Mouse (Mus musculus) v-Abl transformed pro-B cells (cell line): Measurements from ENCODE around the gene Bmp3.

Source experiments
- in situ Hi-C, 2 experiments: fragments of 400-800 bp; cut with MboI; formaldehyde crosslinking; loops; one replicate each; pipeline ENCODE4 v1.15.1; 2025; ENCODE audit not compliant: unreplicated experiment in 2 of 2

The Bmp3 gene

DNA sequence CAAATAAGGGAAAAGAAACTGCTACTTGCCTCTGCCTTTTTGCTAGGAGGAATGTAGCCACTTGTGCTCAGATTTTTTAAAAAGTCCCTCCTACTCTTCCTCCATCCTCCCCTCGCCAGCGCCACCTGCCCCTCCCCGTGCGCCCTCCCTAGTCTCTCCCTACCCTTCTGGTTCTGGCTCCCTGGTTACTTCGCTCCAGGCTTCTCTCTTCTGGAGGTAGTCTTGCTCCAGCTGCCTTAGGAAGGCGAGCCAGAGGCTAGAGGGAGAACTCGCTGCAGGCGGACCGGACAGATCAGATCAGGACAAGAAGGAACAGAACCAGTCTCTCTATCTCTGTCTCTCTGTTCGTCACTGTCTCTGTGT is at the start of gene Bmp3:
Gene Bmp3 (plus strand): TSS at position 152 of the 363 bp plus-strand sequence.
- in situ Hi-C loops: loop anchor here in 1 of 2 experiments (25.0 kb wide), 3 partner anchors 517 to 1992 kb away; partner anchors contain the start of gene Cfap299

DNA sequence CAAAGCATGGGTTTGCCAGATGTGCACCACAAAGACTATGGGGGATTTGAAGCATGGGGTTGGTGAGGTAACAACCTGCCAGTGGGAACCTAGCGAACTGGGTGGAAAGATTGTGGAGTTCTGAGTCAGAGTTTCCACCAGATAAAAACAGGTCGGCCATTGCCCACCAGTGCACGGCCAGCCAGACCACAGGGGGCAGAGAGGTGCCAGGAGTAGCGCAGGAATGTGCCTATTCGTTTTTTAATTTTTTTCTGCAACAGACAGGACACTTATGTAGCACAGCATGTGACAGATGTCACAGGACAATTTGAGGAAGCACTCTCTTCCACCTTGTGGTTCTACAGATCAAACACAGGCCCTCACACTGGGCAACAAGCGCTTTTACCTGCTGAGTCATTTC is 49.5 kb upstream of the Bmp3 start:
- in situ Hi-C loops: no loop called here

DNA sequence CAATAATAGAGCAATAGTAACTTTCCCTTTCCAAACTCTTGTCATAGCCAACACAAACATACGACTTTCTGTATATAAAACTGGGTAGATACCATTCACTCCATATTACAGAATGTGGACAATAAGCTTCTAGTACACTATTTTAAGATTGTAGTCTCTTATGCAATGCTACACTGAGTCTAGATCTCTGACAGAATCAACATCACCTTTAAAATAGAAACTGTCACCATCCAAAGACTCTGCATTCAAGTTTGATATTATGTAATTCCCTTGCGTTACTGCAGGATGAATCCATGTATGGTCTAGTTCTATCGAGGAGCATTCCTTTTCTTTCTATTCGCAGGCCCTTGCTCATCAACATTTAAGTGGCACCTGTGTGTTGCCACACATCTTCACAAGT is 47.7 kb upstream of the Bmp3 start:
- in situ Hi-C loops: no loop called here

DNA sequence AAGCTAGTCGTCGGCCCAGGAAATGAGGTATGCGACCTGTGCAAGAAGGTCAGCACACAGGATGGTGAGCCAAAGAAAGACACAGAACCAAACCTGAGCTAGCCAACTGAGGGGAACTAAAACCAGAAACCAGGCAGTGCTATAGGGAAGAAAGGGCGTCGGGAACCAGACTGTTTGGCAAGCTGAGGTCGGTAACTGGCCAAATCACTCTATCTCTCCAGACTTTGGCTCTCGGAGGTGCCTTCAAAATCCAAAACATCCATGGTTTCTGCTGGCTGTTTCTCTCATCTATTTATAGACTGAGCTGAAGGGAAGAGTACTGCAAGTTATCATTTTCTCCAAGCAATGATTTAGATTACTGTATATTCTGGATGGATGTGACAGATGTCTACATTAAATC is 47.2 kb upstream of the Bmp3 start:
- in situ Hi-C loops: no loop called here

DNA sequence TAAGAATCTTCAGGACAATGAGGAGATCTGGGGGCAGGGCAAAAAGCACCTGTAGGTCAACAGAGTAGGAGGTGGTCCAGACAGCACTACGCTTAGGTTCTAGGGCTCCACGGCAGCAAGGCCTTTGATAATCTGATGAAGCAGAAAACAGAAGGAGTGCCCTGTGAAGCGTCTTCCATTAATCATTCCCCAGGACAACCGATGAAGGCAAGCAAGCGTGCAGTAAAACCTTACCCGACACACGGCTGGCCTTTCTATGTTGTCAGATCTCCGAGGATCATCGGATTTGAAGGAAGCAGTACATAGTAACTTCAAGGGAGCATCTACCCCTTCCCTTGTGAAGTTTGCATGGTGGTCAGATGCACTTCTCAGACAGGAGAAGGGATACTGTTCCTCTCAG is 46.3 kb upstream of the Bmp3 start:
- in situ Hi-C loops: no loop called here

DNA sequence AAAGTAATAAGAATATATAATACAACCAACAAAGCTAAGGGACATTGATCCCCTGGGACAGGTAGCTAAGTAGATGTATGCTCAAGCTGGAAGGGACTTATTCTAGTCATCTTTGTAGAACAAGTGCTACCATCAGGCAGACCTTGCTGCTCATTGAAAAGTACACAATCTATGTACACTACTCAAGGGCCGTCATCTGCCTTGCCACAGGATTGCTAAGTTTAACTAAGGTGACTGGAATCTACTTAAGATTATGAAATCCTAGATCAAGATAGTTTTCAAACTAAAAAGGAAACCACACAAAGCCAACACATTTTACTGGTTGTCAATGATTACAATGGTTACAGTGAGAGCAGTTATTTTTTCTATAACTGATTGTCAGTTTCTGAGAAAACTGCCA is 41.8 kb upstream of the Bmp3 start:
- in situ Hi-C loops: no loop called here

DNA sequence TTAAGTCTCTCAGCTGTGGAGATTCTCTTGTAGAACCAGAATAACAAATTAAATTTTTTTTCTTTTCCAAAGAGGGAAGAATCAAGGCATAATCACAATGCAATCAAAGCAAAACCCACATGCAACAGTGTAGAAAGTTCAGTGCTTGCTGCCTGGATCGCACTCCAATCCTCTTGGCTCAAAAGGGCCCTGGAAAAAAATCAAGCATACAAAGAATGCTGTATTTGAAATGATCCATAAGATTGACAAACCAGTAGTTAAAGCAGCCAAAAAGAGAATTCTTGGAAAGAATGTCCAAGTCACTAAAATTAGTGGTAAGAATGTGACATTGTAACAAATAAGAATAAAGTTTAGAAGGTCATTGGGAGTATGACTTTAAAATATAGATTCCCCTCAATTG is 38.9 kb upstream of the Bmp3 start:
- in situ Hi-C loops: no loop called here

DNA sequence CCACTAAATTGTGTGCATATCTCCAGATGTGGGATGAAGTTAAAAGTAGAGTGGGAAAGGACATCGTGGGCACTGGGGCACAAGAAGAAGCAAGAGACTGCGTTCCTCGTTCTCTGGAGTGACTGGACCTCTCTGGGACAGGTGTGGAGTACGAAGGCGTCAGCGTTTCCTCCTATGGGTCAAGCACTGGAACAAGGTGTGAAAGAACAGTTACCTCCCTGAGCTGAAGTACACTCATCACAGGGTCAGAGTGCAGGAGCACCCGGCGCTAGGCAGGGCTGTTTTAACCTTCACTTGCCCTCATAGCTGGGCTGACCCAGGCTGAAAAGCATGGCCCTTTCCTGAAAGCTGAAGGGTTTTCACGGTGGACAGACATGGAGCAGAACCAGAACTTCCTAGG is 20.5 kb upstream of the Bmp3 start:
- in situ Hi-C loops: no loop called here

DNA sequence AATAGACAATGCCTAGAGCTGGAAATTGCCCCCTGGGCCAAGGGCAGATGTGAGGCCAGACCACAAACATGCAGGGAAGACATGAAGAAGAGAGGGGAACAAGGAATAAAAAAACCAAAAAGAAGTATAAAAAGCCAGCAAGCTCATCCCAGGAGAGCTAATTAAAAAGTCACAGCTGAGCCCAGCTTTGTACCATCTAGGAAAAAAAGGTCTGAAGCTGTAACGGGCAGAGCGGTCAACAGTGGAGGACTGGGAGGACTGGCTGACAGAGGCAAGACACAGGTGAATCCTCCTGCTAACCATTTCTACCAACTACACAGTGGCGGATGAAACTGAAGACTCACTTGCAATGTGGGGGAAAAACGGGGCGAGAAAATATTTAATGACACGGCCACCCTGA is 19.9 kb upstream of the Bmp3 start:
- in situ Hi-C loops: no loop called here

DNA sequence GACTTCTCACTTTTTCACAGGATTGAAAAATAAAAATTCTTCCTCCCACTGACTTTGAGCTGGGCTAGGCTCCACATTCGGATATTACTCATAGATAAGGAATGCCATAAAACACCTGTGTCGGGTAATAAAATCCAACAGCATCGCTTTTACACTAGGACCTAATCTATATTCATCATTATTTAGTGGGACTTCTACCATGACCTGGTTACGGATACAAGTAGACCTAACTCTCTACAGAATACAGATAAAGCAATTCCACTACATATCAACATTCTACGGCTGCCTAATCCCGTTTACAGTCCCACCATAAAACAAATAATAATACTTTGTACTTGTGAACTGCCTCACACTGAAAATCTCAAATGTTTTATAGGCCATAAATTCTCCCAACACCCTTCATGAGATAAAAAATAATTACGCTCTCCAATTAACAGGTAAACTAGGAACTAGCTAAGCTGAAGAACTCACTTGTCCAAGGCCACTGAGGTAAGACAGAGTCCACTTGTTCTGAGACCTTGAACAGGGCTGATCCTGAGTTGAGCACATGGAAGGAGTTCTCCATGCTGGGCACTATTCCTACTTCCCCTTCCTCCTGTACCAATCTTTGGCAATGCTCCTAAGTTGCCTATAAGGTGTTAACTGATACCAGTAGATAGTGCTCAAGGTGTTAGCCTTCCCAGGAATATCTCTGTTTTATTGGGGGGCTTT is 11.5 kb upstream of the Bmp3 start:
- in situ Hi-C loops: no loop called here

DNA sequence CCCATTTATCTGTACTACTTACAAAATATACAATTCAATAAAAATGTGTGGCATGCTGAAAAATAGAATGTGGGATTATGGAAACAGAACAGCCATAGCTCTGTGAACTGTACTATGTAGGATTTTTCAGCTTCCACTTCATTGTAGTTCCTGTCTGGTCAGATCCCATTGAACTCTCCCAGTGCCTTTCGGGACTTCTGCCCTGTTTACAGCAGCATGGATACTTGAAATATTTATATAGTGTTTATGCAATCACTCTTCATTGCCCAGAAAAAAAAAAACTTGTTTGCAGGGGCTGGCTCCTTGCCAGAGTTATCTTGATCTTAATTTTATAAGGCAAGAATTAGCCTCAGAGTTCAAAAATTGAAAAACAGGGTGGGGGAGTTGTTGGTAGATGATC is 9.6 kb upstream of the Bmp3 start:
- in situ Hi-C loops: no loop called here

DNA sequence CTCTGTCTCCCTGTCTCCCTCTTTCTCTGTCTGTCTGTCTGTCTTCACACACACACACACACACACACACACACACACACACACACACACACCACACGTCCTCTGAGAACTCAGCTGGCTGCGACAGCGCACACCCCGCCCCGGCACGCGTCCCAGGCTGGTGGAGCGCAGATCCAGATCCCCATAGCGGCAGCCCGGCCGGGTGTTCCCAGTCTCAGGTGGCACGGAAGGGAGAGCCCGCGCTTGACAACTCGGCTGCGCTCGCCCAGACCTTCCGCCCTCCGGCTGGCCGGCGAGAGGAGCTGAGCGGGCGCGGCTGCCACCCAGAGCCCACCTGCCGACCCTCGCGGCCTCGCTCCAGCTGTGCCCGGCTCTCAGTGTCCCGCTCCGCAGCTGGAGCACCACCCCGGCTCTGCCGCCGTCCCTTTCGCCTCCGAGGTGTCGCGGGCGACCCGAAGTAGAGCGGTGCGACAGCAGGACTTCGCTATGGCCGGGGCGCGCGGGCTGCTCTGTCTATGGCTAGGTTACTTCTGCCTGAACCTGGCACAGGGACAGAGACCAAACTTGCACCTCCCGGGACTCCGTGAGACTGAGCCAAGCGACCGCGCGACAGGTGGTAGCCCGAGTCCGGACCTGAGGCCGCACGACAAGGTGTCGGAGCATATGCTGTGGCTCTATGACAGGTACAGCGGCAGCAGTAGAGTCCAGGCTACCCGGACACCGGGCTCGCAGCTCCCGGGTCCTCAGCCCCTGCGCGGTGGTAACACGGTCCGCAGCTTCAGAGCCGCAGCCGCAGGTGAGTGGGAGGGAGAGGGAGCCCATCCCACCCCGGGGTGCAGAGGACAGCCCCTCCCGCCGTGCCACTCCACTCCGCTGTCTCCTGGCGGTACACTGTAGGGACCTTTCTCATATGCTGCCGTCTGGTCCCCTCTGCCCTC is 681 bp downstream of the Bmp3 start:
- in situ Hi-C loops: loop anchor here in 1 of 2 experiments (25.0 kb wide), 3 partner anchors 518 to 1993 kb away; partner anchors contain the start of gene Cfap299

DNA sequence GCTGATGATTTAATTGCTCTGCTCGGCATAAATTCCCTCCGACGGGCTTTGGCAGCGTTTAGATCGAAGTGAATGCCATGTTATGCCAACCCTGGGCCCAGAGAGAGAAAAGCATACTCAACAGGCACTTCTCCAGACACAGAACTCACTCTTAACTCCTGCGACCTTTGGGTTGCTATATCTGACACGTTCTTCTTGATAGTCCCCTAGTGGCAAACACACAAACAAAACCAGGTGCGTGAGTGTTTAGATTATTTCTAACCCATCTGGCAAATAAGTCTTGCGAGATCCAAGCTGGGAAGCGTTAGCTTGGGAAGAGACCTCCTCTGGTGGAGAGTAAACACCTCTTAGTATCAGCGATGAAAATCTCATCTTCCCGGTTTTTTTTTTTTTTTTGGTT is 1.5 kb downstream of the Bmp3 start:
- in situ Hi-C loops: loop anchor here in 1 of 2 experiments (25.0 kb wide), 3 partner anchors 518 to 1993 kb away; partner anchors contain the start of gene Cfap299

DNA sequence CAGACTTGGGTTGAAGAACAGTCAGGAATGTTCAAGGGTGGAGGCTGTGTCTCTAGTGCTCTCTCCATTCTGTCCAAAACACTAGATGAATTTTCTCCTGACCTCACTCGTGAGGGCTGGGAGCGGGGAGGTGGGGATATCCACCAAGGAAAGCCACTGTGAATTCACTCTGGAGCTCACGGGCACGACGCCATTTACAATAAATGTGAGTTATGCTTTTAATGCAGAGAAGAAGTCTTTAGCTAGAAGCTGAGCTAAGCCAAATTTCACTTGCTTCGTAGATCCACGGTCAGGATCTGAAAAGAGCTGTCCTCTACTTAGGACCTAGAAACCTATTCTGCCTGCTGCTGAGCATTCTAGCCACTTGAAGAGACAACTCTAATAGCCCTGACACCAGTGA is 2.1 kb downstream of the Bmp3 start:
- in situ Hi-C loops: loop anchor here in 1 of 2 experiments (25.0 kb wide), 3 partner anchors 519 to 1994 kb away; partner anchors contain the start of gene Cfap299

DNA sequence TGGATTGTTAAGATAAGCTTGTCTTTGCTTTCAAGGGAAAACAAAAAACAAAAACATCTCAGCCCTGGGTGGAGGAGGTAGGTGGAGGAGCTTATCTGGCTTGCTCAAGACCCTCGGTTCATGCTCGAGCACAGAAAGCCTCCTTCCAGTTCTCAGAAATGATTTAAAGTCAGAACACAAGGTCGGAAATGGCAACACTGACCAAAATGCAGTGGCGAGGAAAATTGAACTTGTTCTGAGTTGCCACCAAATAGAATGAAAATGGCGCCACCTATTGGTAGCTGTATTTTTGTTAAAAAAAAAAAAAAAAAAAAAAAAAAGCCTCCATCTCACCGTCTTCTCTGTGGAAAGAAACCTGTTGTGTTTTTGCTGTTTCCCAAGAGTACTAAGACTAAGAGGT is 9.7 kb downstream of the Bmp3 start:
- in situ Hi-C loops: loop anchor here (10.0 to 25.0 kb wide), 4 partner anchors 527 to 2002 kb away; partner anchors contain the start of gene Cfap299 (in 1 of the 2)

DNA sequence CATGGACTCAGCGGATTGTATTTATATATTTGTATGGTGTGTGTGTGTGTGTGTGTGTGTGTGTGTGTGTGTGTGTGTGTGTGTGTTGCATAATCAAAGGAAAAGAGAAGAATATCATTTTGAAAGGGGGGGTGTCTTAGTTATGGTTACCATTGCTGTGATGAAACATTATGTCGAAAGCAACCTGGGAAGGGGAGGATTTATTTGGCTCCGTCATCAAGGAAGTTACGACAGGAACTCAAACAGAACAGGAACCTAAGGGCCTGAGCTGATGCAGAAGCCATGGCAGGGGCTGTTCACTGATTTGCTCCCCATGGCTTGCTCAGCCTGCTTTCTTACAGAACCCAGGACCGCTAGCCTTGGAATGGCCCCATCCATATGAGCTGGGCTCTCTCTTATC is 10.9 kb downstream of the Bmp3 start:
- in situ Hi-C loops: loop anchor here (5.0 to 25.0 kb wide), 5 partner anchors 528 to 2003 kb away; partner anchors contain the start of gene Cfap299 (in 1 of the 2)

DNA sequence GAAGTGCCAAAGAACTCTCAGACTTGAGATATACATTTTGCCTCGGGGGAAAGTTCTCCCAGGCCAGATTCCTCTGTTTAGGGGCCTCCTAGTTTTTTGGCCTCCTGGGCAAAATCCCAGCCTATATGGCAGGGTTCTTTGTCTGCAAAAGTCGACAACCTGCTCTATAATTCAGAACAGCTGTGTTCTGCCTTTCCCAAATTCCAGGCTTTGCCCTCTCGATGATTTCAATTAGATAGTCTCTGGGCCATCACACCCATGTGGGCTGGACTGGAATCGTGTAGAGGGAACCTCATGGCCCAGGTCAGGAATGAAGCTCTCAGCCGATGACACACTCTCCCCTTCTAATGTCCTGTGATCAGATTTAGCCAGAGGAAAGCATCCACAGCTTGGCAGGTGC is 21.8 kb downstream of the Bmp3 start:
- in situ Hi-C loops: no loop called here

DNA sequence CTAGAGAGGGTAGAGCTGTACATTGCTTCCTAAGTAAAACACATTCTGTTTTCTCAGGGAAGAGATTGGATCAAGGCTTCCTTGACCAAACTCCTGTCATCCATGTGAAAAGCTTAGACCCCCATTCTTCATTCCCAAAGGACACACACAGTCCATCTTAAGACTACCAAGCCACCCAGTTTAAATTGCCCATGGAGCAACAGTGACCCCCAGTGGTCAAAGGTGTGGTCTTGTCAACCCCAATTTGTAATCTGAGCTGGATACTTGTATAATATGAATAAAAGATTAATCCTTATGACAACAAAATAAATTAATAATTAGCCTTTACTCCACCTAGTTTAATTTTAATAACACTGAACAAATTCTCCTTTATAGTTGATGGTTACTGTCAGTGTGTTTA is 24.7 kb downstream of the Bmp3 start:
- in situ Hi-C loops: no loop called here

DNA sequence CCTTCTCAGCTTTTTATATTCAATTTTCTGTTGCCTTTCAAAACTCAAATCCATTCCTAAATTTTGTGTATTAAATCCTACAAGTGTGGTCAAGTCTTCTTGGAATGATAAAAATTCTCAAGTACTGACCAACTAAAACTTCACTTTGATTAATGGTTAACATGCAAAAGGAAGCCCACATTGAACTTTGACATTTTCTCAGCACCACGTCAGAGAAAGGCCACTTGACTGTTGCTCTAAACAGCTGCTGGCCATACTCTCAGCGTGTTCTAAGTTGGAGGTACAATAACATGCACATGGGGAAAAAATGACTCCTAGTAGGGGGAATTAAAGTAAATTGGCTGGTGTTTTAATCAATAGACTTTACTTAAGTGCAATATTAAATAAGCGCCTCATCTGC is 27.9 kb downstream of the Bmp3 start:
- in situ Hi-C loops: no loop called here

DNA sequence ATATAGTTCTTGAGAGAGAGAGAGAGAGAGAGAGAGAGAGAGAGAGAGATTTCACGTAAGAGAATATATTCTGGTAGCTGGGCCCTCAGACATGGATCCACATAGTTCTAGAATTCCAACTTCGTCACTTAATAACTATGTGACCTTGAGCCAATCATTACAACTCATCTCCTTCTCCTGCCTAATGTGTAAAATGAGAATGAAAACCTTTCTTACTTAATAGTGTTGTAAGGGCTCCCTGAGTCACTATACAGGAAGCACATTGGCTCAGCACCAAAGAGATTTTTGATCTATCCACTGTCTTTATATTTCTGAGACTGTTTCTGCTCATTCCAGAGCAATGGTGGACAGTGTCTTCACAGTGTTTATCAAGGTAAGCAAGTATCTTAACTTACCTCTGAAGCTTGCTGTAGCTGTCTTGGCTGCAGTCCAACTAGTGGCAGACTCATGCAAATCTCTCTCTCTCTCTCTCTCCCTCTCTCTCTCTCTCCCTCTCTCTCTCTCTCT is 36.4 kb downstream of the Bmp3 start:
- in situ Hi-C loops: no loop called here

DNA sequence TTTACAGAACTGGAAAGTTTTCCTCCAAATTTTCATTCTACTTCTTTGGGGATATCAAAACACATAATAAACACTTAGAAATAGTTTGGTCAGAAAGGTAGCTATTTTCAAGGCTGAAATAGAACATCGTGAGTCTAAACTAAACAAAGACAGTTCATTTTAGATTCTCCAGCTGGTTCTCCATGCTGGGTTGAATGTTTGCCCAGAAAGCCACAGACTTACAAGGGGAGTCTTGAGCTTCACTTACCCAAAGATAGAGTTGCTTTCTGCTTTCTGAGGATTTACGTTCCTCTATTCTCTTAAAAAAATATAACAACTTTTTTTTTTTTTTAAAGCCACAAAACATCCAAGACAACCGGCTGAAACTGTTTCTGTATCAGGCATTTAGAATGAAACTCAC is 40.1 kb downstream of the Bmp3 start:
- in situ Hi-C loops: no loop called here
